Mouse (Mus musculus) intestine, postnatal 0 days (tissue): ENCODE measurements around the gene Sbno2. TPM values are rescaled to one million over a fixed set of nuclear protein-coding genes. Genes with fewer than 3 reads are reported as not detected.

Source experiments
- ATAC-seq: fragments of 200-750 bp; cut with Nextera tagmentation; 2 replicates; pipeline ENCODE4 v1.8.0; 2017; ENCODE audit warnings: mild to moderate bottlenecking, moderate TSS enrichment, moderate library complexity
- H3K27ac ChIP-seq: fragments of 300-500 bp; sonication (generic); 2 replicates; pipeline ENCODE4 v1.5.1; 2014; ENCODE audit warnings: mild to moderate bottlenecking, low read depth, low read length, moderate library complexity
- H3K27me3 ChIP-seq: fragments of 300-500 bp; sonication (generic); replicated peaks from 2 replicates; pipeline ENCODE4 v1.6.1; 2014; ENCODE audit warnings: low read length, mixed read lengths; ENCODE audit not compliant: control insufficient read depth, insufficient read depth
- H3K36me3 ChIP-seq: fragments of 300-500 bp; sonication (generic); 2 replicates; pipeline ENCODE4 v1.6.1; 2014; ENCODE audit warnings: mild to moderate bottlenecking, moderate library complexity; ENCODE audit not compliant: control insufficient read depth, insufficient read depth
- H3K4me1 ChIP-seq: fragments of 300-500 bp; sonication (generic); replicated peaks from 2 replicates; pipeline ENCODE4 v1.6.1; 2014; ENCODE audit warnings: antibody characterized with exemption, low read length, mixed read lengths; ENCODE audit not compliant: control insufficient read depth, insufficient read depth
- H3K4me2 ChIP-seq: fragments of 300-500 bp; sonication (generic); replicated peaks from 2 replicates; pipeline ENCODE4 v1.6.1; 2014; ENCODE audit warnings: low read depth, mild to moderate bottlenecking, moderate library complexity
- H3K4me3 ChIP-seq: fragments of 300-500 bp; sonication (generic); 2 replicates; pipeline ENCODE4 v1.5.1; 2014; ENCODE audit warnings: low read depth, low read length
- H3K9ac ChIP-seq: fragments of 300-500 bp; sonication (generic); 2 replicates; pipeline ENCODE4 v1.6.1; 2014; ENCODE audit warnings: mild to moderate bottlenecking, low read depth, low read length
- H3K9me3 ChIP-seq: fragments of 300-500 bp; sonication (generic); 2 replicates; pipeline ENCODE4 v1.6.1; 2016; ENCODE audit warnings: mixed run types; ENCODE audit not compliant: control insufficient read depth
- CTCF ChIP-seq: sonication (generic); IDR thresholded peaks from 2 replicates; pipeline ENCODE4 v1.5.1; 2016; ENCODE audit warnings: low read depth, mild to moderate bottlenecking, control low read depth, antibody characterized with exemption, moderate library complexity
- WGBS: fragments of 180-500 bp; shearing (Covaris S2); extraction: QIAGEN DNeasy Blood & Tissue Kit; methylation state at CpG from one replicate; pipeline ENCODE4 v1.1.7; 2014; 5-methylcytosine and 5-hydroxymethylcytosine counted together
- polyA plus RNA-seq: library from polyadenylated mRNA; unstranded; fragments of >200 nt; fragmentation: Nextera tagmentation; extraction: Ambion mirVana; gene quantifications from 2 replicates; pipeline ENCODE4 v1.2.1, GENCODE M21; 2015

Gene Sbno2
- polyA plus RNA-seq, 1 experiment from 2014 or later: 9.8 TPM

DNA sequence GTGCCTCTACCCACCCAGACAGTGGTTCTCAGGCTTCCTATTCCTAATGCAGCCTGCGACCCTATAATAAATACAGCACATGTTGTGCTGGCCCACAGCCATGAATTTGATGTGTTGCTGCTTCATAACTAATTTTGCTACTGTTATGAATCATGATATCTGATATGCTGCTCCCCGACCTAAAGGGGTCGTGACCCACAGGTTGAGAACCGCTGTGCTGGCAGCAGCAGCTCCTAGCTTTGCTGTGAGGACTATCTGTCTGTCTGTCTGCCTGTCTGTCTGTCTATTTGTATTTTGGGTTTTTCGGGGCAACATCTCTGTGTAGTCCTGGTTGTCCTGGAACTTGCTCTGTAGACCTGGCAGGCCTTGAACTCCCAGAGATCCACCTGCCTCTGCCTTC, 81.6 kb downstream of the Sbno2 start:
- H3K9ac ChIP-seq: no peak overlapping the region
- H3K27me3 ChIP-seq: 0 out of 2 replicates have a peak, but pooled peaks cover 3% of the 10 kb centered on the region
- no peaks in the 10 kb centered on the region for H3K9me3 ChIP-seq
- WGBS: 67% methylated on average over 5 of the region's 5 CpGs
- H3K4me1 ChIP-seq: 0 out of 2 replicates have a peak, but pooled peaks cover 3% of the 10 kb centered on the region
- no peak overlapping the region for H3K4me2 ChIP-seq
- no peak for TF ChIP-seq CTCF
- no peaks in the 10 kb centered on the region for H3K36me3 ChIP-seq
- ATAC-seq: no peak
- no peak overlapping the region for H3K4me3 ChIP-seq
- no peak overlapping the region for H3K27ac ChIP-seq

DNA sequence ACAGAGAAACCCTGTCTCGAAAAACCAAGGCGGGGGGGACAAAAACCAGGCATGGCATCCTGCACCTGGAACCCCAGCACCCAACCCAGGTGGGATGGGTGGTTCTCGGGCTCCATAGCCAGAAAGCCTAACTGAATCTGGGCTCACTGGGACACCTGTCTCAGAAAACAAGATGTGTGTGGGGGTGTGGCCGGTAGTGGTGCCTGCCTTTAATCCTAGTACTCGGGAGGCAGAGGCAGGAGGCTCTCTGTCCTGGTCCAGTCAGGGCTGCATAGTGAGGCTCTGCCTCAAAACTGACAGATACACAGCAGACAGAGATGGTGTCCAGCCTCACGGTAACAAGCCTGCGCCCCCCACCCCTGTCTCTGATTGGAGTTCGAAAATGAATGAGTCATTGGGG, 82.6 kb downstream of the Sbno2 start:
- Histone ChIP-seq H3K9me3 (no peaks in the 10 kb centered on the region), H3K4me2 (no peak overlapping the region), H3K27ac (no peak overlapping the region), H3K27me3 (0 out of 2 replicates have a peak, but pooled peaks cover 3% of the 10 kb centered on the region), H3K4me3 (no peak overlapping the region), H3K36me3 (no peaks in the 10 kb centered on the region), H3K4me1 (0 out of 2 replicates have a peak, but pooled peaks cover 3% of the 10 kb centered on the region), H3K9ac (no peak overlapping the region)
- WGBS: 94% methylated on average over 8 of the region's 8 CpGs
- no peak for ATAC-seq
- TF ChIP-seq CTCF: no peak

DNA sequence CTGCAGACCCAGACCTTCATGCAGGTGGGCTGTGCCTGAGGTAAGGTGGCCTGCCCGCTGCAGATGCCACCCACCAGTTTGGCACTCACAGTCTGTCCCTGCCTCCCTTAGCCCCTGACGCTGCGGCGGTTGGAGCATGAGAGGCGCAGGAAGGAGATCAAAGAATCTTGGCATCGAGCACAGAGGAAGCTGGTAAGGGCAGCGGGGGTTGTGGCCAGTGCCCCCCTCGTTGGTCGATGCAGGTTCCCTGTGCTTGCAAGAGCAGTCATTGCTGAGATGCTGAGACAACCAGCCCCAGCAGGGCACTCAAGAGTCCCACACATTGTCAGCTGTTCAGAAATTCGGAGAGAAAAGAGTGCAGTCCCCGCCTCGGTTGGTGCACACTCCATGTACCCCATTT, 83.2 kb downstream of the Sbno2 start:
- Histone ChIP-seq H3K27me3 (0 out of 2 replicates have a peak, but pooled peaks cover 3% of the 10 kb centered on the region), H3K4me2 (no peak overlapping the region), H3K36me3 (no peaks in the 10 kb centered on the region), H3K4me3 (no peak overlapping the region), H3K9me3 (no peaks in the 10 kb centered on the region), H3K4me1 (no peaks in the 10 kb centered on the region), H3K9ac (no peak overlapping the region), H3K27ac (no peak overlapping the region)
- 85% methylated on average over 12 of the region's 12 CpGs for WGBS
- ATAC-seq: no peak
- TF ChIP-seq CTCF: no peak

DNA sequence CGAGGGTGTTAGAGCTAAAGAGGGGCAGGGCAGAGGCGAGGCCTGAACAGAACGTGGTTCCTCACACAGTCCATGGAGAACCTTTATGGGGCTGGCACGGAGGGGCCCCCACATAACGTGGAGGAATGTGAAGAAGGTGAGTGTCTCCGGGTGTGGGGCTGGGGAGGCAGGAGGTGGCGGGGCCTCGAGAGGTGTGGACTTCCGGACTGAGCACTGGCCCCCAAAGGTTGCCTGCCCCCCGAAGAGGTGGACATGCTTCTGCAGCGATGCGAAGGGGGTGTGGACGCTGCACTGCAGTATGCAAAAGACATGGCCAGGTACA, 84.1 kb downstream of the Sbno2 start:
- no peak for TF ChIP-seq CTCF
- H3K27ac ChIP-seq: no peak overlapping the region
- H3K27me3 ChIP-seq: 0 out of 2 replicates have a peak, but pooled peaks cover 3% of the 10 kb centered on the region
- no peaks in the 10 kb centered on the region for H3K36me3 ChIP-seq
- no peaks in the 10 kb centered on the region for H3K9me3 ChIP-seq
- H3K9ac ChIP-seq: no peak overlapping the region
- no peak overlapping the region for H3K4me3 ChIP-seq
- H3K4me2 ChIP-seq: no peak overlapping the region
- no peaks in the 10 kb centered on the region for H3K4me1 ChIP-seq
- 77% methylated on average over 13 of the region's 13 CpGs for WGBS
- no peak for ATAC-seq

- TF ChIP-seq CTCF: peak; percentile 22; the same call in 1 of the 2 replicates
- H3K9ac ChIP-seq: no peak overlapping the region
- H3K4me2 ChIP-seq: no peak overlapping the region
- H3K4me1 ChIP-seq: no peaks in the 10 kb centered on the region
- no peak for ATAC-seq
- H3K27me3 ChIP-seq: 0 out of 2 replicates have a peak, but pooled peaks cover 3% of the 10 kb centered on the region
- no peak overlapping the region for H3K4me3 ChIP-seq
- H3K9me3 ChIP-seq: no peaks in the 10 kb centered on the region
- no peaks in the 10 kb centered on the region for H3K36me3 ChIP-seq
- WGBS: 79% methylated on average over 18 of the region's 18 CpGs
- no peak overlapping the region for H3K27ac ChIP-seq
These were observed 84.6 kb downstream of the Sbno2 start for GRCm38 (mm10) chr10:80020603-80021319.

GRCm38 (mm10) chr10:80020191-80020590, 85.2 kb downstream of the Sbno2 start:
- Histone ChIP-seq H3K4me1 (no peaks in the 10 kb centered on the region), H3K4me3 (no peak overlapping the region), H3K9ac (no peak overlapping the region), H3K36me3 (no peaks in the 10 kb centered on the region), H3K27me3 (0 out of 2 replicates have a peak, but pooled peaks cover 3% of the 10 kb centered on the region), H3K27ac (no peak overlapping the region), H3K9me3 (no peaks in the 10 kb centered on the region), H3K4me2 (no peak overlapping the region)
- no peak for ATAC-seq
- no peak for TF ChIP-seq CTCF
- WGBS: 61% methylated on average over 11 of the region's 11 CpGs
